Comparison of ENCODE assay signal across 13 mouse cellular contexts in the genomic region with DNA sequence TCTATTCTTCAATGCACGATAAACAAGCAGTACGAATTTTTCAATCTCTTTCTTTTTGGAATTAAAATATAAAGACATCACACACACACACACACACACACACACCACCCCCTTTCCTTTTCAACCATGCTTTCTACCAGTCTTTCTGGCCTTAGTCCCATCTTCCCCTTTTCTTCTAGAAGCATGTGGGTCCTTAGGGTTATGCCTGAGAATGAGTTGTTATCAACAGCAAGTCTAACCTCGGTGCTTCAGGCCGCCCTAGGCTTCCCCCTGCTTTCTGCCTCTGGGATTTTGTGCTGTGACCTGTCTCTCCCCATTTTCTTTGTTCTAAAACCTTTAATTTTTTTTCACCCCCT. TPM values are rescaled to one million over a fixed set of nuclear protein-coding genes. Genes with fewer than 3 reads are reported as not detected.
A peak's percentile ranks its signal among the peaks of the same experiment; 100 is the strongest.
DNase-seq lines count a peak whose midpoint lies in the region; ATAC-seq and TF ChIP-seq lines count a peak whose summit lies in the region.
"Had no signal": no experiment of that assay in that cellular context is flagged by ENCODE, and none has a peak within 500 bp of the region (broad histone marks: within the 10 kb centered on the region; RNA-seq: fewer than 3 reads in every experiment).

No protein-coding gene starts in this region.

- no peaks in the 10 kb centered on the region for H3K36me3 ChIP-seq in heart, embryonic 10.5 days
- H3K36me3 ChIP-seq in lung, embryonic 14.5 days (ENCODE audit: insufficient read depth): no peaks in the 10 kb centered on the region
- no peaks in the 10 kb centered on the region for H3K36me3 ChIP-seq in forebrain, postnatal 0 days (ENCODE audit: insufficient read depth)
- no peaks in the 10 kb centered on the region for H3K36me3 ChIP-seq in stomach, postnatal 0 days (ENCODE audit: control insufficient read depth, insufficient read depth, low read length)
- H3K36me3 ChIP-seq in neural tube, embryonic 15.5 days: no peaks in the 10 kb centered on the region
- H3K36me3 ChIP-seq: midbrain, embryonic 12.5 days had no signal

- H3K4me2 ChIP-seq in lung, embryonic 14.5 days: no peak overlapping the region
- no peak overlapping the region for H3K4me2 ChIP-seq in forebrain, postnatal 0 days (ENCODE audit: low read depth)
- H3K4me2 ChIP-seq in stomach, postnatal 0 days (replicated peaks; ENCODE audit: low read depth): no peak overlapping the region
- no peak overlapping the region for H3K4me2 ChIP-seq in neural tube, embryonic 15.5 days
- H3K4me2 ChIP-seq: midbrain, embryonic 12.5 days had no signal

- TF ChIP-seq EP300 in stomach, postnatal 0 days (optimal IDR thresholded peaks at IDR 0.05): no peak

- no peaks in the 10 kb centered on the region for H3K27me3 ChIP-seq in heart, embryonic 10.5 days (ENCODE audit: insufficient read depth, poor library complexity, severe bottlenecking)
- no peaks in the 10 kb centered on the region for H3K27me3 ChIP-seq in lung, embryonic 14.5 days (ENCODE audit: insufficient read depth, low read length)
- no peaks in the 10 kb centered on the region for H3K27me3 ChIP-seq in forebrain, postnatal 0 days (ENCODE audit: insufficient read depth, low read length)
- no peaks in the 10 kb centered on the region for H3K27me3 ChIP-seq in stomach, postnatal 0 days (ENCODE audit: control insufficient read depth, insufficient read depth, low read length)
- H3K27me3 ChIP-seq in neural tube, embryonic 15.5 days (replicated peaks): no peaks in the 10 kb centered on the region
- H3K27me3 ChIP-seq: midbrain, embryonic 12.5 days had no signal

- peak; percentile 2; the same call in 1 of the 2 replicates for ATAC-seq in lung, embryonic 14.5 days (ENCODE audit: insufficient read depth)
- ATAC-seq in forebrain, postnatal 0 days: peak; percentile 16; the same call in 1 of the 2 replicates
- no peak for ATAC-seq in stomach, postnatal 0 days (ENCODE audit: low FRiP score, low TSS enrichment)
- ATAC-seq in neural tube, embryonic 15.5 days (ENCODE audit: low FRiP score): no peak
- ATAC-seq: liver, postnatal 0 days had no signal

- H3K9me3 ChIP-seq in heart, embryonic 10.5 days: no peaks in the 10 kb centered on the region
- H3K9me3 ChIP-seq in lung, embryonic 14.5 days (ENCODE audit: low read depth, low read length): no peaks in the 10 kb centered on the region
- no peaks in the 10 kb centered on the region for H3K9me3 ChIP-seq in forebrain, postnatal 0 days (ENCODE audit: low read length)
- no peaks in the 10 kb centered on the region for H3K9me3 ChIP-seq in stomach, postnatal 0 days (ENCODE audit: control insufficient read depth, low read length)
- H3K9me3 ChIP-seq in neural tube, embryonic 15.5 days (replicated peaks): no peaks in the 10 kb centered on the region
- H3K9me3 ChIP-seq: midbrain, embryonic 12.5 days had no signal

- TF ChIP-seq CTCF in lung, embryonic 14.5 days (IDR thresholded peaks at IDR 0.05; ENCODE audit: low read depth): no peak
- no peak for TF ChIP-seq CTCF in forebrain, postnatal 0 days (IDR thresholded peaks at IDR 0.05; ENCODE audit: low read depth)
- no peak for TF ChIP-seq CTCF in stomach, postnatal 0 days (IDR thresholded peaks at IDR 0.05; ENCODE audit: low read depth)

- DNase-seq in heart, embryonic 10.5 days (ENCODE audit: low spot score): no peak
- DNase-seq in heart, adult 8-10 months (ENCODE audit: low spot score): no peak
- DNase-seq in lung, embryonic 14.5 days: no peak
- no peak for DNase-seq in lung, postnatal 25 days (ENCODE audit: low spot score)
- no peak for DNase-seq in forebrain, postnatal 0 days
- DNase-seq in stomach, postnatal 0 days (ENCODE audit: low spot score): no peak
- no peak for DNase-seq in right cerebral cortex, adult 18-20 months
- DNase-seq: cerebellum, postnatal 36 days; gastrocnemius, postnatal 14 days; kidney, adult 2 months; liver, postnatal 0 days had no signal

- no peak overlapping the region for H3K9ac ChIP-seq in lung, embryonic 14.5 days
- H3K9ac ChIP-seq in forebrain, postnatal 0 days: no peak overlapping the region
- no peak overlapping the region for H3K9ac ChIP-seq in stomach, postnatal 0 days (ENCODE audit: low read length)
- no peak overlapping the region for H3K9ac ChIP-seq in neural tube, embryonic 15.5 days (replicated peaks)
- H3K9ac ChIP-seq: liver, postnatal 0 days; midbrain, embryonic 12.5 days had no signal

- H3K4me3 ChIP-seq in heart, embryonic 10.5 days: no peak overlapping the region
- no peak overlapping the region for H3K4me3 ChIP-seq in lung, embryonic 14.5 days (ENCODE audit: low read depth, low read length)
- no peak overlapping the region for H3K4me3 ChIP-seq in forebrain, postnatal 0 days (ENCODE audit: low read depth, low read length)
- no peak overlapping the region for H3K4me3 ChIP-seq in stomach, postnatal 0 days (ENCODE audit: low read depth, low read length)
- H3K4me3 ChIP-seq in neural tube, embryonic 15.5 days (replicated peaks): no peak overlapping the region
- H3K4me3 ChIP-seq: midbrain, embryonic 12.5 days had no signal

- H3K4me1 ChIP-seq in heart, embryonic 10.5 days: no peaks in the 10 kb centered on the region
- no peaks in the 10 kb centered on the region for H3K4me1 ChIP-seq in lung, embryonic 14.5 days (ENCODE audit: insufficient read depth)
- H3K4me1 ChIP-seq in forebrain, postnatal 0 days (ENCODE audit: insufficient read depth): no peaks in the 10 kb centered on the region
- no peaks in the 10 kb centered on the region for H3K4me1 ChIP-seq in stomach, postnatal 0 days (replicated peaks; ENCODE audit: control insufficient read depth, insufficient read depth)
- H3K4me1 ChIP-seq in neural tube, embryonic 15.5 days: 0 out of 2 replicates have a peak, but pooled peaks cover 5% of the 10 kb centered on the region

- WGBS in heart, embryonic 10.5 days: 64% methylated on average over 4 of the region's 4 CpGs
- 43% methylated on average over 4 of the region's 4 CpGs for WGBS in lung, embryonic 14.5 days
- WGBS in forebrain, postnatal 0 days: 62% methylated on average over 4 of the region's 4 CpGs
- WGBS in stomach, postnatal 0 days: 58% methylated on average over 4 of the region's 4 CpGs
- WGBS in neural tube, embryonic 15.5 days: 89% methylated on average over 4 of the region's 4 CpGs

- 0 out of 2 replicates have a peak overlapping the region, but pooled peaks have one; percentile 52 for H3K27ac ChIP-seq in heart, embryonic 10.5 days
- H3K27ac ChIP-seq in lung, embryonic 14.5 days (ENCODE audit: low read depth): peak overlapping the region; percentile 84
- no peak overlapping the region for H3K27ac ChIP-seq in forebrain, postnatal 0 days (ENCODE audit: low read depth, low read length)
- peak overlapping the region; percentile 65 for H3K27ac ChIP-seq in stomach, postnatal 0 days (replicated peaks)
- no peak overlapping the region for H3K27ac ChIP-seq in neural tube, embryonic 15.5 days (replicated peaks)
- H3K27ac ChIP-seq: midbrain, embryonic 12.5 days had no signal

RNA-seq across cellular contexts. Expression of gene Pgm2, which starts 13.3 kb away (rescaled TPM):
- 21.1 and 27.8 TPM in 2 replicates for polyA plus RNA-seq in heart, embryonic 10.5 days (2016; fragmentation: Nextera tagmentation; extraction: Ambion mirVana)
- total RNA-seq in heart, adult 8-10 months (2022): 1 to 10 TPM; 4.1 to 5.1 (median 4.8) TPM
- polyA plus RNA-seq in lung, embryonic 14.5 days (2014; fragmentation: Nextera tagmentation; extraction: Ambion mirVana): 39.9 and 43.0 TPM in 2 replicates
- total RNA-seq in forebrain, postnatal 0 days (2014; rRNA removed): 10.0 and 12.9 TPM in 2 replicates
- 14.7 and 17.1 TPM in 2 replicates for polyA plus RNA-seq in forebrain, postnatal 0 days (2015; fragmentation: Nextera tagmentation; extraction: Ambion mirVana)
- 33.8 and 34.3 TPM in 2 replicates for polyA plus RNA-seq in stomach, postnatal 0 days (2015; fragmentation: Nextera tagmentation; extraction: Ambion mirVana)
- 19.3 and 21.9 TPM in 2 replicates for polyA plus RNA-seq in neural tube, embryonic 15.5 days (2015; fragmentation: Nextera tagmentation; extraction: Ambion mirVana)

Comparison
In these comparisons a context has a peak if more than half of its experiments do, and no peak if none do; other contexts are left out.
1. H3K27ac ChIP-seq: peak in heart, embryonic 10.5 days (single experiment), lung, embryonic 14.5 days (single experiment) and stomach, postnatal 0 days (single experiment); none in forebrain, postnatal 0 days (single experiment) and neural tube, embryonic 15.5 days (single experiment).
2. ATAC-seq: peak in lung, embryonic 14.5 days (single experiment) and forebrain, postnatal 0 days (single experiment); none in stomach, postnatal 0 days (single experiment) and neural tube, embryonic 15.5 days (single experiment).